Mouse (Mus musculus): ENCODE results near the gene Rps6. TPM values are rescaled to one million over a fixed set of nuclear protein-coding genes. Genes with fewer than 3 reads are reported as not detected.

Rps6 gene
- polyA plus RNA-seq, 1 experiment from 2014 or later = 374 TPM

DNA sequence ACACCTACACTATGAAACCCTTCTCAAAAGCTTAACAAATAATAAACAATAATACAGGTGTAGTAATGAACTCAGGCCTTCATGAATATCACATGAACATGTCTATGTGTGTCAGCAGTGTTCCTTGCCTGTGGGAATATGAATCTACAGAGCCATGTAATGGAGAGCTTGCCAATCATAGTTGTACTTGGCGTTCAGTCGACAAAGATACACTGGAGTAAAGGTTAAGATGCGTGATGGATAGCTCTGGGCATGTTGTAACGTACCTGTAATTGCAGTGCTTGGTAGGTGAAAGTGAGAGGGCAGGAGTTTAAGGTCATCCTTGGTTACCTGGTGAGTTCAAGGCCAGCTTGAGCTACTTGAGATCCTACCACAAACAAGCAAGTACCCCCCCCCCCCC is 24.0 kb upstream of the Rps6 start:
- no peaks in the 10 kb centered on the region for H3K27me3 ChIP-seq
- H3K9me3 ChIP-seq = no peaks in the 10 kb centered on the region
- no peaks in the 10 kb centered on the region for H3K4me1 ChIP-seq (replicated peaks)
- 86% methylated on average over 4 of the region's 4 CpGs for WGBS
- no peak overlapping the region for H3K4me3 ChIP-seq
- H3K4me2 ChIP-seq = no peak overlapping the region
- no peaks in the 10 kb centered on the region for H3K36me3 ChIP-seq
- no peak overlapping the region for H3K27ac ChIP-seq (replicated peaks)
- no peak overlapping the region for H3K9ac ChIP-seq
- ATAC-seq (ENCODE audit: low FRiP score, low read depth) = no peak

DNA sequence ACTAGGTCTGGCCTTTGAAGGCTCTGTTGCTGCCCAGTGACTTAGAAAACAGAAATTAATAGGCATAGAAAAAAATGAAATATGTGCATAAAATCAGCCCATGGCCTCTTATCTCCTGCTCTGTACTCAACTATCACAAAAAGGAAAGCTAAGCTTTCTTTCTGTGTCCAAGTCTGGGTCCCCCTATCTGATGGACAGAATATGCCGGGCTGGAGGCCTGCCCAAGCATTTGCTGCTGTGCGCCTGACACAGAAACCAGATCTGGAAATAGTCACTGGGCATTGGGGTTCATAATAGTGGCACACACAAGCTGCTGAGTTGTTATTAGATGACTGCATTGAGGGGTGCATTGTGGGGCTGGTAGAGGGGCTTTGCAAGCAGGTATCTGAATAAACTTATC is 22.3 kb upstream of the Rps6 start:
- no peak overlapping the region for H3K4me2 ChIP-seq
- 95% methylated on average over 2 of the region's 2 CpGs for WGBS
- H3K4me3 ChIP-seq = no peak overlapping the region
- no peaks in the 10 kb centered on the region for H3K36me3 ChIP-seq
- H3K9ac ChIP-seq = no peak overlapping the region
- H3K4me1 ChIP-seq (replicated peaks) = peaks cover 10% of the 10 kb centered on the region
- H3K27ac ChIP-seq (replicated peaks) = no peak overlapping the region
- H3K9me3 ChIP-seq = no peaks in the 10 kb centered on the region
- H3K27me3 ChIP-seq = no peaks in the 10 kb centered on the region
- no peak for ATAC-seq (ENCODE audit: low FRiP score, low read depth)

DNA sequence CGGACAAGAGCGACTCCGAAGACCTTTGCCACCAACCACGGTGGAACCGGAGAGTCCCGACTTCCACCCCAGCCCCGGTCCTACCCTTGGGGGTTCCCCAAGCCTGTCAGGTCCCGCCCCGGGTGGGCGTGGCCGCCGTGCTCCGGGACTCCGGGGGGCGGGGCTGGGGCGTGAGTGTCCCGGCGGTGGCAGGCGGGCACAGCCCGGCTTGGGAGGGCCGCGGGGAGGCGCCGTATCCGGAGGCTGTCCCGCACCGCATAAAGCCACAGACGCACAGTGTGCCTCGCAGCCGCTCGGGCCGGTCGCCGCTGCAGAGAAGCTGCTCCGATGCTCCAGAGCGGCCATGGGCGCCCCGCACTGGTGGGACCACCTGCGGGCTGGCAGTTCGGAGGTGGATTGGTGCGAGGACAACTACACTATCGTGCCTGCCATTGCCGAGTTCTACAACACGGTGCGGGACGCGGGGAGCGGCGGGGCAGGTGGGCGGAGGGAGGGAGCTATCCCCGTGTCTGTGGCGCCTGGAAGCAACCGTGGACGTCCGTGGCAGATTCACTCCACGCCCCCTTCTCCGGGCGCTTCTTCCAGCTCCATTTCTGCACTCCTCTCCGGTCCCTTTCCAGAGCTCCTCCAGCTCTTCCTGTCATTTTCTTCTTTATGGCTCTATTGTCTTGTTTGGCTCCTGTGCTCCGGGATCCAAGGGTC is 17.1 kb upstream of the Rps6 start, which contains the start of gene Acer2:
TSS of gene Acer2 (plus strand) at position 251 of the 702 bp plus-strand sequence.
- Histone ChIP-seq H3K4me2 (peak within 1 kb of the TSS; percentile 75), H3K27me3 (no peaks in the 10 kb centered on the region), H3K36me3 (no peaks in the 10 kb centered on the region), H3K9ac (peak within 1 kb of the TSS; percentile 70), H3K27ac (replicated peaks) (peak within 1 kb of the TSS; percentile 41; the same call in 1 of the 2 replicates), H3K4me1 (replicated peaks) (peaks cover 10% of the 10 kb centered on the region), H3K9me3 (no peaks in the 10 kb centered on the region), H3K4me3 (peak within 1 kb of the TSS; percentile 84)
- ATAC-seq (ENCODE audit: low FRiP score, low read depth) = peak; percentile 93
- under 1% methylated on average over 60 of the region's 60 CpGs for WGBS

- no peak overlapping the region for H3K4me2 ChIP-seq
- no peak overlapping the region for H3K27ac ChIP-seq (replicated peaks)
- WGBS = 50% methylated on average over 4 of the region's 4 CpGs
- peaks cover 10% of the 10 kb centered on the region for H3K4me1 ChIP-seq (replicated peaks)
- no peaks in the 10 kb centered on the region for H3K36me3 ChIP-seq
- no peak overlapping the region for H3K9ac ChIP-seq
- no peaks in the 10 kb centered on the region for H3K9me3 ChIP-seq
- H3K4me3 ChIP-seq = no peak overlapping the region
- ATAC-seq (ENCODE audit: low FRiP score, low read depth) = no peak
- H3K27me3 ChIP-seq = no peaks in the 10 kb centered on the region
Measured at GRCm38 (mm10) chr4:86873072-86873471, 15.9 kb upstream of the Rps6 start.

GRCm38 (mm10) chr4:86871988-86872387 is 14.8 kb upstream of the Rps6 start:
- no peak overlapping the region for H3K27ac ChIP-seq (replicated peaks)
- no peak overlapping the region for H3K4me3 ChIP-seq
- H3K9me3 ChIP-seq = no peaks in the 10 kb centered on the region
- no peak overlapping the region for H3K4me2 ChIP-seq
- no peak for ATAC-seq (ENCODE audit: low FRiP score, low read depth)
- H3K36me3 ChIP-seq = no peaks in the 10 kb centered on the region
- H3K27me3 ChIP-seq = no peaks in the 10 kb centered on the region
- no peak overlapping the region for H3K9ac ChIP-seq
- H3K4me1 ChIP-seq (replicated peaks) = peaks cover 10% of the 10 kb centered on the region

DNA sequence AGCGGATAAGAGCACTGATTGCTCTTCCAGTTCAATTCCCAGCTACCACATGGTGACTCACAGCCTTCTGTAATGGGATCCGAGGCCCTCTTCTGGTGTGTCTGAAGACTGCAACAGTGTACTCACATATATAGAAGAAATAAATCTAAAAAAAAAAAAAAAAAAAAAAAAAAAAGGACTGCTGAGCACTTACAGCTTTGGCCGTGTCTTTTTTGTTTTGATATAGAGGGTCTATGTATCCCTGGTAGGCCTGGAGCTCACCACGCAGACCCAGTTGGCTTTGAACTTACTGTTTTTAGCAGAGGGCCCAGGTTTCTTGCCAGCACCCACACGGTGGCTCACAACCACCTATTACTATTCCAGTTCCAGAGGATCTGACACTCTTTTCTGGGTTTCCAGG is 6.9 kb upstream of the Rps6 start:
- no peaks in the 10 kb centered on the region for H3K4me1 ChIP-seq (replicated peaks)
- no peak for ATAC-seq (ENCODE audit: low FRiP score, low read depth)
- WGBS = 87% methylated on average over 5 of the region's 5 CpGs

GRCm38 (mm10) chr4:86858070-86858440 is 843 bp upstream of the Rps6 start:
- H3K27me3 ChIP-seq = no peaks in the 10 kb centered on the region
- peak overlapping the region; percentile 84 for H3K4me3 ChIP-seq
- no peak for ATAC-seq (ENCODE audit: low FRiP score, low read depth)
- WGBS = 60% methylated on average over 12 of the region's 12 CpGs
- peaks cover 20% of the 10 kb centered on the region for H3K36me3 ChIP-seq
- H3K9ac ChIP-seq = peak overlapping the region; percentile 87
- peaks cover 20% of the 10 kb centered on the region for H3K4me1 ChIP-seq (replicated peaks)
- H3K27ac ChIP-seq (replicated peaks) = peak overlapping the region; percentile 98
- no peaks in the 10 kb centered on the region for H3K9me3 ChIP-seq
- H3K4me2 ChIP-seq = peak overlapping the region; percentile 87

More for the DNA sequence above, 6.9 kb upstream of the Rps6 start:
- Histone ChIP-seq H3K27me3 (no peaks in the 10 kb centered on the region), H3K27ac (replicated peaks) (no peak overlapping the region), H3K9me3 (no peaks in the 10 kb centered on the region), H3K36me3 (no peaks in the 10 kb centered on the region), H3K4me3 (no peak overlapping the region), H3K4me2 (no peak overlapping the region), H3K9ac (no peak overlapping the region)

DNA sequence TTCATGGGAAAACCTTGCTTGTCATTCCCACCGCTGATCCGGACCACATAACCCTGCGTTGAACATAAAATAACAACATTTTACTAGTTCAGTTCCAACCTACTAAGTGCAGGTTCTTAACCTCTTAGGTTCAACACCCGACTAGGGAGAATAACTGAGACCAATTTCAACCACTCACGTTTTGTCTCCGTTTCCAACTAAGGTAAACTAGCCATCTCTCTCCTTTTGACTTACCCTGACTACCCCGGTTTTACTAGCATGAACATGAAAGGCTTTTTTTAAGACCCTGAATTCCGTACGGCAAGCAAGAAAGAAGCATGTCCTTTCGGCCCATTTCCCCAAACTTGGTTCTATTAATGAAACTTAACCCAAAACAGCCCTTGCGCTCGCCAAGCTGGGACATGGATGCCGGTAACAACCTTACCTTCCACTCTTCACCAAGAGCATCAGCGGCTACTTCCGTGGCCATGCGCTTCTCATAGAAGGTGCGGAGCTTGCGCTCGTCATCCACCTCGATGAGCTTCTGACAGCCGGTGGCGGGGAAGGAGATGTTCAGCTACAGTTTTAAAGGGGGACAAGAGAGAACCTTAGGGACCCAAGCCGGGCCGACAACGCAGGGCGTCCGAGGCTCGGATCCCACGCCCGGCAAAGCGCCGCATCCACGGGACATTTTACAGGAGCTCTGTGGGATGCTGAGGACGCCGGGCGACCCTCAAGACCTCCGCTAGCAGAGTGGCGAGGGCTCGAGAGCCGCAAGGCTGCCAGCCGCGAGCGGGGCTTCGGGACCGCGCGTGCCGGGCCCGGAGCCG is 704 bp downstream of the Rps6 start:
- H3K9ac ChIP-seq = peak overlapping the region; percentile 100
- peak overlapping the region; percentile 98 for H3K27ac ChIP-seq (replicated peaks)
- ATAC-seq (ENCODE audit: low FRiP score, low read depth) = no peak
- H3K36me3 ChIP-seq = peaks cover 26% of the 10 kb centered on the region
- no peaks in the 10 kb centered on the region for H3K27me3 ChIP-seq
- H3K9me3 ChIP-seq = no peaks in the 10 kb centered on the region
- peak overlapping the region; percentile 87 for H3K4me2 ChIP-seq
- H3K4me3 ChIP-seq = peak overlapping the region; percentile 84
- peaks cover 20% of the 10 kb centered on the region for H3K4me1 ChIP-seq (replicated peaks)
- whole genome bisulfite sequencing = 1% methylated on average over 50 of the region's 50 CpGs

- Histone ChIP-seq H3K27me3 (no peaks in the 10 kb centered on the region), H3K4me2 (no peak overlapping the region), H3K27ac (replicated peaks) (no peak overlapping the region), H3K9me3 (no peaks in the 10 kb centered on the region), H3K4me1 (replicated peaks) (peaks cover 14% of the 10 kb centered on the region), H3K36me3 (peaks cover 26% of the 10 kb centered on the region), H3K4me3 (no peak overlapping the region), H3K9ac (no peak overlapping the region)
- ATAC-seq (ENCODE audit: low FRiP score, low read depth) = no peak
- 85% methylated on average over 4 of the region's 4 CpGs for WGBS
Measured at GRCm38 (mm10) chr4:86852813-86853590, 4.2 kb downstream of the Rps6 start.

DNA sequence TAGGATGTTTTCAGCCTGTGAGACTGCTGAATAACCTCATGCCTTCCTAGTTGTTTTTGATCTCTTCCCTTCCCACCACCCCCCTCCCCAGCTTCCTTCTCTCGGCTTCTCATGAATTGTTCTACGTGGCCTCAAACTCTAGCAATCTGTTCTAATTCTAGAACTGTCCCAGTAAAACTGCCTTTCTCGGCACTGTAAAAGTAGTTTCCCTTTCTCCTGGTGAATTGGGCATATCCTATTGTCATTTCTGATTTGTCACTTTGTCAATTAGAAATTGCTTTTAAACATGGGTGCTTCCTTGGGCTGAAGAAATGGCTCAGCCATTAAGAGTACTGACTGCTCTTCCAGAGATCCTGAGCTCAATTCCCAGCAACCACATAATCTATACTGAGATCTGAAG is 5.2 kb downstream of the Rps6 start:
- no peak overlapping the region for H3K4me3 ChIP-seq
- H3K27me3 ChIP-seq = no peaks in the 10 kb centered on the region
- peaks cover 33% of the 10 kb centered on the region for H3K36me3 ChIP-seq
- ATAC-seq (ENCODE audit: low FRiP score, low read depth) = no peak
- no peak overlapping the region for H3K9ac ChIP-seq
- WGBS = 82% methylated on average over 3 of the region's 3 CpGs
- H3K9me3 ChIP-seq = no peaks in the 10 kb centered on the region
- no peak overlapping the region for H3K4me2 ChIP-seq
- peaks cover 13% of the 10 kb centered on the region for H3K4me1 ChIP-seq (replicated peaks)
- no peak overlapping the region for H3K27ac ChIP-seq (replicated peaks)

DNA sequence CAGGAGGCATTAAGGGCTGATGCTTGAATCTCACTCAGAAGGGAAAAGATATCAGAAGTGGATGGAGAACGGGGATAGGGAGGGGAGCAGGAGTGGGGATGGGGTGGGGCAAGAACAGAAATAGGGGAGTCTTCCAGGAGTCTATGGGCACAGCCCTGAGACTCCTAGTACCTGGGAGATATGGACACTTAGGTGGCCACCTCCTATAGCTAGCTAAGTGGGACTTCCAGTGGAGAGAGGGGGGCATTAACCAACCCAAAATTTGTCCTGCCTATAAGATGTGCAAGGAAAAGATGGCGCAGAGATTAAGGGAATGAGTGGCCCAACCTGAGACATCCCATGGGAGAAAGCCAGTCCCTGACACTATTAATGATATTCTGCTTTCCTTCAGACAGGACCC is 5.9 kb downstream of the Rps6 start:
- Histone ChIP-seq H3K4me1 (replicated peaks) (peaks cover 12% of the 10 kb centered on the region), H3K4me2 (no peak overlapping the region), H3K4me3 (no peak overlapping the region), H3K36me3 (peaks cover 37% of the 10 kb centered on the region), H3K9ac (no peak overlapping the region), H3K9me3 (no peaks in the 10 kb centered on the region), H3K27me3 (no peaks in the 10 kb centered on the region), H3K27ac (replicated peaks) (no peak overlapping the region)
- 80% methylated on average over 2 of the region's 2 CpGs for WGBS
- no peak for ATAC-seq (ENCODE audit: low FRiP score, low read depth)

DNA sequence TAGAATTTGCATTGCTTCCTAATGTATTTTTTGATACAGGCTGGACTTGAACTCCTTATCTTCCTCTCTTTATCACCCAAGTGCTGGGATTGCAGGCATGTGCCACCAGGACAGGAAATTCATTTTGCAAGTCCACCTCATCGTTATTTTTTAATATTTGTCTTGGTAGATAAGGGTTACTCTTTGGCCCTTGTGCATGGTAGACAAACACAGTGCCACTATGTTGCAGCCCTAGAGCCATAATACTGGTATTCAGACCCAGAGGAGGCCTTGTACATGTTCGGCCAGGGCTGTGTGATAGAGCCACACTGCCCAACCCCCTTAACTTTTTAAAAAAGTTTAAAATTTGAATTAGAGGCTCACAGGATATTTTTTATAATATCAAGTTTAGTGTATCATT is 10.0 kb downstream of the Rps6 start:
- H3K36me3 ChIP-seq = peaks cover 34% of the 10 kb centered on the region
- no peak overlapping the region for H3K9ac ChIP-seq
- WGBS = 96% methylated on average over 2 of the region's 2 CpGs

More for the DNA sequence above, 10.0 kb downstream of the Rps6 start:
- no peak overlapping the region for H3K4me3 ChIP-seq
- no peak overlapping the region for H3K27ac ChIP-seq (replicated peaks)
- no peaks in the 10 kb centered on the region for H3K9me3 ChIP-seq
- no peak overlapping the region for H3K4me2 ChIP-seq
- no peaks in the 10 kb centered on the region for H3K4me1 ChIP-seq (replicated peaks)
- ATAC-seq (ENCODE audit: low FRiP score, low read depth) = no peak
- no peaks in the 10 kb centered on the region for H3K27me3 ChIP-seq

Data from hindbrain, embryonic 15.5 days (tissue).